Mouse (Mus musculus): Measurements from ENCODE around the gene Fastkd5.
"Not testable (repeated sequence)": the region's sequence is repeated elsewhere in the genome, so short reads cannot be mapped to it uniquely, and the experiment has no call there.

- not testable (repeated sequence) for TF ChIP-seq CTCF (IDR thresholded peaks at IDR 0.05; ENCODE audit: control insufficient read depth, insufficient read depth, insufficient read length); FOSL1 (IDR thresholded peaks at IDR 0.05; ENCODE audit: insufficient read depth, low read length, poor library complexity, severe bottlenecking)
Measured at GRCm38 (mm10) chr2:130576564-130576963, 53.3 kb downstream of the Fastkd5 start.

All from C2C12 (cell line).